Mouse (Mus musculus) testis, adult 2 months (tissue): ENCODE measurements around the gene Serpinb6a.

Source experiments
- CTCF ChIP-seq: fragments of 200-500 bp; IDR thresholded peaks from 2 replicates; pipeline ENCODE4 v1.5.1; 2012; ENCODE audit warnings: low read depth, mild to moderate bottlenecking, inconsistent platforms, low read length, moderate library complexity; ENCODE audit not compliant: control insufficient read depth, insufficient read depth, insufficient replicate concordance
- POLR2A ChIP-seq: fragments of 200-500 bp; IDR thresholded peaks from 2 replicates; pipeline ENCODE4 v1.6.1; 2012; ENCODE audit warnings: low read depth, mild to moderate bottlenecking, inconsistent platforms, low read length, moderate library complexity; ENCODE audit not compliant: control insufficient read depth

GRCm38 (mm10) chr13:34016927-34017569 lies 14.5 kb upstream of the Serpinb6a start:
- TF ChIP-seq POLR2A (no peak), CTCF (no peak)
